Mouse (Mus musculus): ENCODE measurements around the gene Unc13a.

- no peak for TF ChIP-seq TAL1 (conservative IDR thresholded peaks at IDR 0.05; ENCODE audit: low read depth, low read length)
- no peak for TF ChIP-seq CTCF (IDR thresholded peaks at IDR 0.05; ENCODE audit: low read depth, low read length)
- no peak for TF ChIP-seq GATA1 (IDR thresholded peaks at IDR 0.05; ENCODE audit: borderline replicate concordance, low read length)
- no peak for TF ChIP-seq POLR2AphosphoS5 (IDR thresholded peaks at IDR 0.05; ENCODE audit: insufficient replicate concordance, low read depth, low read length)
These were observed 47.7 kb upstream of the Unc13a start for GRCm38 (mm10) chr8:71719218-71719617.
